Mouse (Mus musculus) hindbrain, embryonic 15.5 days (tissue): ENCODE results near the gene Ccdc93. TPM values are rescaled to one million over a fixed set of nuclear protein-coding genes. Genes with fewer than 3 reads are reported as not detected.

Experiments
- ATAC-seq: fragments of 200-750 bp; cut with Nextera tagmentation; 2 replicates; pipeline ENCODE4 v1.8.0; 2017; ENCODE audit warnings: low read depth, moderate number of reproducible peaks, moderate TSS enrichment; ENCODE audit not compliant: low FRiP score
- H3K27ac ChIP-seq: fragments of 300-500 bp; sonication (generic); replicated peaks from 2 replicates; pipeline ENCODE4 v1.5.1; 2015; ENCODE audit warnings: mild to moderate bottlenecking, inconsistent platforms
- H3K27me3 ChIP-seq: fragments of 300-500 bp; sonication (generic); 2 replicates; pipeline ENCODE4 v1.6.1; 2015; ENCODE audit warnings: control low read depth, inconsistent platforms
- H3K36me3 ChIP-seq: fragments of 300-500 bp; sonication (generic); 2 replicates; pipeline ENCODE4 v1.6.1; 2015; ENCODE audit warnings: control low read depth, inconsistent platforms
- H3K4me1 ChIP-seq: fragments of 300-500 bp; sonication (generic); replicated peaks from 2 replicates; pipeline ENCODE4 v1.6.1; 2015; ENCODE audit warnings: control low read depth, inconsistent platforms
- H3K4me2 ChIP-seq: fragments of 300-500 bp; sonication (generic); 2 replicates; pipeline ENCODE4 v1.6.1; 2015; ENCODE audit warnings: moderate library complexity, mild to moderate bottlenecking, inconsistent platforms
- H3K4me3 ChIP-seq: fragments of 300-500 bp; sonication (generic); 2 replicates; pipeline ENCODE4 v1.5.1; 2015; ENCODE audit warnings: mild to moderate bottlenecking, inconsistent platforms
- H3K9ac ChIP-seq: fragments of 300-500 bp; sonication (generic); 2 replicates; pipeline ENCODE4 v1.6.1; 2015; ENCODE audit warnings: inconsistent platforms
- H3K9me3 ChIP-seq: fragments of 300-500 bp; sonication (generic); 2 replicates; pipeline ENCODE4 v1.6.1; 2016; ENCODE audit warnings: control low read depth, inconsistent platforms
- WGBS: fragments of 180-500 bp; shearing (Covaris S2); methylation state at CpG from one replicate; pipeline ENCODE4 v1.1.7; 2015; 5-methylcytosine and 5-hydroxymethylcytosine counted together
- polyA plus RNA-seq: library from polyadenylated mRNA; unstranded; fragments of >200 nt; fragmentation: Nextera tagmentation; extraction: Ambion mirVana; gene quantifications from 2 replicates; pipeline ENCODE4 v1.2.1, GENCODE M21; 2015

Ccdc93 gene
- 11.4 and 13.2 TPM in 2 replicates for polyA plus RNA-seq

- Histone ChIP-seq H3K27me3 (no peaks in the 10 kb centered on the region), H3K36me3 (peaks cover under 1% of the 10 kb centered on the region; the same call in 1 of the 2 replicates), H3K27ac (peak within 1 kb of the TSS; percentile 28; the same call in 1 of the 2 replicates), H3K4me2 (peak within 1 kb of the TSS; percentile 95), H3K9me3 (no peaks in the 10 kb centered on the region), H3K4me3 (peak within 1 kb of the TSS; percentile 86), H3K4me1 (peaks cover 15% of the 10 kb centered on the region), H3K9ac (peak within 1 kb of the TSS; percentile 82)
- ATAC-seq, result peak; percentile 95
- under 1% methylated on average over 47 of the region's 47 CpGs for WGBS
These were observed at the start of gene Ccdc93 for GRCm38 (mm10) chr1:121430938-121431928. TSS of gene Ccdc93 (plus strand) at chr1:121431049.

GRCm38 (mm10) chr1:121381562-121381961 lies 49.3 kb upstream of the Ccdc93 start:
- H3K4me2 ChIP-seq, result no peak overlapping the region
- no peak overlapping the region for H3K9ac ChIP-seq
- no peaks in the 10 kb centered on the region for H3K36me3 ChIP-seq
- no peak for ATAC-seq
- no peaks in the 10 kb centered on the region for H3K9me3 ChIP-seq
- 52% methylated on average over 3 of the region's 3 CpGs for WGBS
- no peaks in the 10 kb centered on the region for H3K27me3 ChIP-seq
- H3K27ac ChIP-seq, result no peak overlapping the region
- no peak overlapping the region for H3K4me3 ChIP-seq
- H3K4me1 ChIP-seq, result no peaks in the 10 kb centered on the region

GRCm38 (mm10) chr1:121388312-121388711 lies 42.5 kb upstream of the Ccdc93 start:
- Histone ChIP-seq H3K9me3 (no peaks in the 10 kb centered on the region), H3K9ac (no peak overlapping the region), H3K4me2 (no peak overlapping the region), H3K36me3 (no peaks in the 10 kb centered on the region), H3K27me3 (no peaks in the 10 kb centered on the region), H3K27ac (no peak overlapping the region; the same call in 1 of the 2 replicates), H3K4me1 (peaks cover 28% of the 10 kb centered on the region), H3K4me3 (no peak overlapping the region)
- 35% methylated on average over 6 of the region's 6 CpGs for WGBS
- no peak for ATAC-seq

- Histone ChIP-seq H3K4me3 (no peak overlapping the region), H3K4me2 (no peak overlapping the region), H3K9ac (no peak overlapping the region), H3K9me3 (no peaks in the 10 kb centered on the region), H3K27me3 (no peaks in the 10 kb centered on the region), H3K27ac (no peak overlapping the region), H3K4me1 (peaks cover 31% of the 10 kb centered on the region), H3K36me3 (no peaks in the 10 kb centered on the region)
- ATAC-seq, result no peak
- WGBS, result 61% methylated on average over 7 of the region's 7 CpGs
These were observed 42.1 kb upstream of the Ccdc93 start for GRCm38 (mm10) chr1:121388732-121389131.

GRCm38 (mm10) chr1:121389574-121389973 lies 41.3 kb upstream of the Ccdc93 start:
- Histone ChIP-seq H3K27ac (no peak overlapping the region), H3K27me3 (no peaks in the 10 kb centered on the region), H3K9me3 (no peaks in the 10 kb centered on the region), H3K9ac (no peak overlapping the region), H3K4me2 (no peak overlapping the region), H3K36me3 (no peaks in the 10 kb centered on the region), H3K4me1 (peaks cover 35% of the 10 kb centered on the region), H3K4me3 (no peak overlapping the region)
- no peak for ATAC-seq
- WGBS, result 79% methylated on average over 12 of the region's 12 CpGs

- H3K4me2 ChIP-seq, result peak overlapping the region; percentile 46; the same call in 1 of the 2 replicates
- no peak overlapping the region for H3K9ac ChIP-seq
- peaks cover 39% of the 10 kb centered on the region for H3K4me1 ChIP-seq
- no peak overlapping the region for H3K4me3 ChIP-seq
- 36% methylated on average over 5 of the region's 5 CpGs for WGBS
- H3K27ac ChIP-seq, result no peak overlapping the region
- H3K9me3 ChIP-seq, result no peaks in the 10 kb centered on the region
- no peaks in the 10 kb centered on the region for H3K27me3 ChIP-seq
- ATAC-seq, result no peak
- H3K36me3 ChIP-seq, result no peaks in the 10 kb centered on the region
These were observed 40.8 kb upstream of the Ccdc93 start for GRCm38 (mm10) chr1:121390003-121390402.

- Histone ChIP-seq H3K4me2 (peak overlapping the region; percentile 46), H3K4me3 (0 out of 2 replicates have a peak overlapping the region, but pooled peaks have one; percentile 6), H3K9ac (no peak overlapping the region), H3K27ac (no peak overlapping the region; the same call in 1 of the 2 replicates), H3K27me3 (no peaks in the 10 kb centered on the region), H3K36me3 (no peaks in the 10 kb centered on the region), H3K4me1 (peaks cover 43% of the 10 kb centered on the region), H3K9me3 (no peaks in the 10 kb centered on the region)
- ATAC-seq, result no peak
- WGBS, result 45% methylated on average over 13 of the region's 13 CpGs
These were observed 40.4 kb upstream of the Ccdc93 start for GRCm38 (mm10) chr1:121390421-121390820.

- ATAC-seq, result 0 out of 2 replicates have a peak, but pooled peaks have one; percentile 35
These were observed 40.0 kb upstream of the Ccdc93 start for GRCm38 (mm10) chr1:121390855-121391254.

GRCm38 (mm10) chr1:121393117-121393516 lies 37.7 kb upstream of the Ccdc93 start:
- no peaks in the 10 kb centered on the region for H3K9me3 ChIP-seq
- H3K36me3 ChIP-seq, result no peaks in the 10 kb centered on the region
- 72% methylated on average over 2 of the region's 2 CpGs for WGBS
- H3K4me1 ChIP-seq, result peaks cover 40% of the 10 kb centered on the region
- no peak for ATAC-seq
- no peak overlapping the region for H3K9ac ChIP-seq
- no peak overlapping the region for H3K27ac ChIP-seq
- H3K27me3 ChIP-seq, result no peaks in the 10 kb centered on the region
- no peak overlapping the region for H3K4me3 ChIP-seq
- H3K4me2 ChIP-seq, result no peak overlapping the region

More at GRCm38 (mm10) chr1:121390855-121391254, 40.0 kb upstream of the Ccdc93 start:
- Histone ChIP-seq H3K9ac (no peak overlapping the region), H3K4me3 (0 out of 2 replicates have a peak overlapping the region, but pooled peaks have one; percentile 6), H3K4me1 (peaks cover 43% of the 10 kb centered on the region), H3K36me3 (no peaks in the 10 kb centered on the region), H3K27me3 (no peaks in the 10 kb centered on the region), H3K27ac (no peak overlapping the region; the same call in 1 of the 2 replicates), H3K9me3 (no peaks in the 10 kb centered on the region), H3K4me2 (peak overlapping the region; percentile 46)
- WGBS, result 31% methylated on average over 8 of the region's 8 CpGs

GRCm38 (mm10) chr1:121394764-121395163 lies 36.1 kb upstream of the Ccdc93 start:
- H3K4me1 ChIP-seq, result peaks cover 45% of the 10 kb centered on the region

GRCm38 (mm10) chr1:121396501-121396900 lies 34.3 kb upstream of the Ccdc93 start:
- H3K36me3 ChIP-seq, result no peaks in the 10 kb centered on the region
- no peaks in the 10 kb centered on the region for H3K9me3 ChIP-seq
- no peak overlapping the region for H3K4me2 ChIP-seq
- no peaks in the 10 kb centered on the region for H3K27me3 ChIP-seq
- no peak for ATAC-seq
- H3K27ac ChIP-seq, result no peak overlapping the region
- peaks cover 33% of the 10 kb centered on the region for H3K4me1 ChIP-seq
- H3K4me3 ChIP-seq, result no peak overlapping the region
- no peak overlapping the region for H3K9ac ChIP-seq
- WGBS, result 71% methylated on average over 4 of the region's 4 CpGs

More at GRCm38 (mm10) chr1:121394764-121395163, 36.1 kb upstream of the Ccdc93 start:
- 56% methylated on average over 5 of the region's 5 CpGs for WGBS
- no peak overlapping the region for H3K4me2 ChIP-seq
- H3K4me3 ChIP-seq, result no peak overlapping the region
- no peaks in the 10 kb centered on the region for H3K9me3 ChIP-seq
- H3K27ac ChIP-seq, result no peak overlapping the region
- H3K9ac ChIP-seq, result no peak overlapping the region
- no peaks in the 10 kb centered on the region for H3K36me3 ChIP-seq
- no peaks in the 10 kb centered on the region for H3K27me3 ChIP-seq
- no peak for ATAC-seq

- no peak overlapping the region for H3K4me3 ChIP-seq
- H3K27ac ChIP-seq, result no peak overlapping the region
- H3K36me3 ChIP-seq, result no peaks in the 10 kb centered on the region
- H3K4me1 ChIP-seq, result peaks cover 29% of the 10 kb centered on the region
- H3K9me3 ChIP-seq, result no peaks in the 10 kb centered on the region
- 80% methylated on average over 4 of the region's 4 CpGs for WGBS
- no peak overlapping the region for H3K4me2 ChIP-seq
- H3K27me3 ChIP-seq, result no peaks in the 10 kb centered on the region
- H3K9ac ChIP-seq, result no peak overlapping the region
- ATAC-seq, result no peak
These were observed 32.6 kb upstream of the Ccdc93 start for GRCm38 (mm10) chr1:121398231-121398630.
